Mouse (Mus musculus) intestine, embryonic 15.5 days (tissue): ENCODE data around the gene Ppp2r5a. TPM values are rescaled to one million over a fixed set of nuclear protein-coding genes. Genes with fewer than 3 reads are reported as not detected.
A peak's percentile ranks its signal among the peaks of the same experiment; 100 is the strongest.

ENCODE experiments used
- ATAC-seq: fragments of 200-750 bp; cut with Nextera tagmentation; 2 replicates; pipeline ENCODE4 v1.8.0; 2017; ENCODE audit warnings: moderate TSS enrichment, moderate library complexity
- H3K27ac ChIP-seq: fragments of 300-500 bp; sonication (generic); 2 replicates; pipeline ENCODE4 v1.5.1; 2015; ENCODE audit warnings: mild to moderate bottlenecking, inconsistent platforms
- H3K27me3 ChIP-seq: fragments of 300-500 bp; sonication (generic); replicated peaks from 2 replicates; pipeline ENCODE4 v1.6.1; 2015; ENCODE audit warnings: inconsistent platforms
- H3K36me3 ChIP-seq: fragments of 300-500 bp; sonication (generic); 2 replicates; pipeline ENCODE4 v1.6.1; 2015; ENCODE audit warnings: inconsistent platforms
- H3K4me1 ChIP-seq: fragments of 300-500 bp; sonication (generic); replicated peaks from 2 replicates; pipeline ENCODE4 v1.6.1; 2015; ENCODE audit warnings: inconsistent platforms
- H3K4me2 ChIP-seq: fragments of 300-500 bp; sonication (generic); replicated peaks from 2 replicates; pipeline ENCODE4 v1.6.1; 2015; ENCODE audit warnings: mild to moderate bottlenecking, inconsistent platforms
- H3K4me3 ChIP-seq: fragments of 300-500 bp; sonication (generic); replicated peaks from 2 replicates; pipeline ENCODE4 v1.5.1; 2015; ENCODE audit warnings: inconsistent platforms
- H3K9ac ChIP-seq: fragments of 300-500 bp; sonication (generic); 2 replicates; pipeline ENCODE4 v1.6.1; 2015; ENCODE audit warnings: inconsistent platforms
- H3K9me3 ChIP-seq: fragments of 300-500 bp; sonication (generic); 2 replicates; pipeline ENCODE4 v1.6.1; 2016; ENCODE audit warnings: inconsistent platforms
- WGBS: fragments of 180-500 bp; shearing (Covaris S2); methylation state at CpG from one replicate; pipeline ENCODE4 v1.1.7; 2015; 5-methylcytosine and 5-hydroxymethylcytosine counted together
- polyA plus RNA-seq: library from polyadenylated mRNA; unstranded; fragments of >200 nt; fragmentation: Nextera tagmentation; extraction: Ambion mirVana; gene quantifications from 2 replicates; pipeline ENCODE4 v1.2.1, GENCODE M21; 2015

Ppp2r5a gene
- polyA plus RNA-seq, 1 experiment from 2014 or later, result 23.7 TPM

DNA sequence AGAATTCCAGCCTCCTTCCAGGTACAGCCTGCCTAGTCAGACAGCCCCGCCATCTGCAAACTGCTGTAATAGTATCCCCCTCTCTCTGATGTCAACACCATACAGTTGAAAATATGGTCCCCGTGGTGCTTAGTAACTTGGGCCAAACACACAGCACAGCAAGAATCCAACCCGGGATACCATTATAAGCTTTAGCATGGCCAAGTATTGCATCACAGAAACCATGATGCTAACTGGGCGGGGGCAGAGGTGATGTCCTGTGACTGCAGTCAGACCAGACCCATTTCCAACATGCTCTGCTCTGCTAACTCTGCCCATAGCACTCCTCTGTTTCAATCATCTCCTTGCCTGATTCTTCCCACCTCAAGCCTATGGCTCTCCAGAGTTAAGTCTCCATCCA is 89.1 kb downstream of the Ppp2r5a start:
- whole genome bisulfite sequencing, result 75% methylated on average over 4 of the region's 4 CpGs
- no peaks in the 10 kb centered on the region; the same call in 1 of the 2 replicates for H3K4me1 ChIP-seq
- no peak overlapping the region for H3K4me3 ChIP-seq
- no peak overlapping the region for H3K27ac ChIP-seq
- H3K9me3 ChIP-seq, result no peaks in the 10 kb centered on the region
- no peak overlapping the region for H3K9ac ChIP-seq
- H3K36me3 ChIP-seq, result no peaks in the 10 kb centered on the region
- no peak for ATAC-seq
- no peak overlapping the region for H3K4me2 ChIP-seq
- H3K27me3 ChIP-seq, result no peaks in the 10 kb centered on the region

DNA sequence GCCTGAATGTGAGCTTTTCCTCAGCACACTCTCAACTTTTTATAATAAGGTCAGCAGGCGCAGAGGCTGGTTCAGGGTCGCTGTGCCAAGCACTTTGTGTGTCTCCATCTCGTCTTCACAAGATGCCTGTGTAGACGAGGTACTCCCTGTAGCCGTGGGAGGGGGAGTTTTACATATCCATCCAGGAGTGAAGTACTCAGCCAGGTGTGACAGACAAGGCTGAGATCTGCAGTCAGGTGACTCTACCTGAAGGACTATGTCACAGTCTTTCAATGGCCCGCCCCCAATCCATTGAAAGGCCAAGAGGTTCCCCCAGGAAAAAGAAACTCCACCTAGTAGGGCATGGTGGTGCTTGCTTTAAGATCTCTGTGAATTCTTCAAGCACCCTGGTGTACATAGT is 89.9 kb downstream of the Ppp2r5a start:
- 65% methylated on average over 6 of the region's 6 CpGs for WGBS
- ATAC-seq, result no peak; the same call in 1 of the 2 replicates
- Histone ChIP-seq H3K36me3 (no peaks in the 10 kb centered on the region), H3K4me2 (peak overlapping the region; percentile 57), H3K9me3 (no peaks in the 10 kb centered on the region), H3K27me3 (no peaks in the 10 kb centered on the region), H3K4me1 (no peaks in the 10 kb centered on the region), H3K27ac (no peak overlapping the region), H3K4me3 (peak overlapping the region; percentile 65), H3K9ac (peak overlapping the region; percentile 71; the same call in 1 of the 2 replicates)

DNA sequence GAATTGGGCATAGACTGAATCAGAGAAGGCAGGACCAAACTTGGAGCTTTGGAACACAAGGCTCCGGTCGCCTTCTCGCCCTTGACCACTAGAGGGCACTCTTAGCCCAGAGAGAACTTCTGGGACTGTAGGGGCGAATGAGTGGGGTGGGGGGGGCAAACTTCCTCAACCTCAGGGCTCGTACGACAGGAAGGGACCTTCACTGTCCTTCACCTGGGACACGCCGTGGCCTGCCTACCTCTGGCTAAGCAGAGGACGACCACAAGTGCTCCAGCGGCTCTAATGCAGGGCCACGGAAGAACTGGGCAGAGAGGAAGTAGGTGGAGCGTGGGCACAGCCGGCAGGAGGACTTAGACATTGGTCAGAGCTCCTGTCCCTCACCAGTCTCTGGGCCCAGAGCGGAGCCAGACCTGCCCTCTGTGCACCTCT is 90.5 kb downstream of the Ppp2r5a start:
- H3K36me3 ChIP-seq, result no peaks in the 10 kb centered on the region
- no peaks in the 10 kb centered on the region for H3K4me1 ChIP-seq
- H3K9ac ChIP-seq, result peak overlapping the region; percentile 71
- 0 out of 2 replicates have a peak overlapping the region, but pooled peaks have one; percentile 57 for H3K27ac ChIP-seq
- no peaks in the 10 kb centered on the region for H3K9me3 ChIP-seq
- ATAC-seq, result peak; percentile 96
- H3K27me3 ChIP-seq, result no peaks in the 10 kb centered on the region
- WGBS, result 0% methylated on average over 14 of the region's 14 CpGs
- H3K4me2 ChIP-seq, result peak overlapping the region; percentile 57
- H3K4me3 ChIP-seq, result peak overlapping the region; percentile 65

GRCm38 (mm10) chr1:191311296-191311898 is 91.7 kb downstream of the Ppp2r5a start:
- no peaks in the 10 kb centered on the region for H3K36me3 ChIP-seq
- no peak overlapping the region for H3K9ac ChIP-seq
- no peak overlapping the region for H3K4me2 ChIP-seq
- no peaks in the 10 kb centered on the region for H3K4me1 ChIP-seq
- H3K27me3 ChIP-seq, result no peaks in the 10 kb centered on the region
- ATAC-seq, result no peak
- H3K27ac ChIP-seq, result no peak overlapping the region
- H3K4me3 ChIP-seq, result no peak overlapping the region
- no peaks in the 10 kb centered on the region for H3K9me3 ChIP-seq
- 67% methylated on average over 4 of the region's 4 CpGs for WGBS

- ATAC-seq, result no peak
- Histone ChIP-seq H3K27ac (no peak overlapping the region), H3K4me2 (no peak overlapping the region), H3K4me3 (no peak overlapping the region), H3K9ac (no peak overlapping the region), H3K4me1 (no peaks in the 10 kb centered on the region), H3K9me3 (no peaks in the 10 kb centered on the region), H3K36me3 (no peaks in the 10 kb centered on the region), H3K27me3 (no peaks in the 10 kb centered on the region)
- WGBS, result 80% methylated on average over 9 of the region's 9 CpGs
Observed at GRCm38 (mm10) chr1:191307766-191308455, 95.2 kb downstream of the Ppp2r5a start.

DNA sequence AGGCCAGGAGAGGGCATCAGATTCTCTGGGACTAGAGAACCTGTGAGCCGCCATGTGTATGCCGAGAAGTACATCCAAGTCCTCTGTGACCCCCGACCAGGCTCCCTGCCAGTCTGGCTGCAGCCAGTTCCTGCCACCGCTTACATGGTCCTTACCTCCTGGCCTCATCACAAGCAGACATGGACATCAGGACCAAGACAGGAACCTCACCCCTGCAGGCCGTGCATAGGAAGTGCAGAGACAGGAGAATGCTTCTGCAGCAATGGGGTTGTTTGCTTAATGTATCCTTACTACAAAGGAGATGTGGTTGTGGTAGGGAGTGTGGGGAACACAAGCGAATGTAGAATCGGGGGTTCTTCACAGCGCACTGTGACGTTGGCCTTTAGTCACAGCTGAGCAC is 96.8 kb downstream of the Ppp2r5a start:
- H3K4me1 ChIP-seq, result no peaks in the 10 kb centered on the region
- 88% methylated on average over 9 of the region's 9 CpGs for WGBS
- no peak for ATAC-seq

GRCm38 (mm10) chr1:191305610-191306009 is 97.5 kb downstream of the Ppp2r5a start:
- no peaks in the 10 kb centered on the region for H3K36me3 ChIP-seq
- no peaks in the 10 kb centered on the region for H3K9me3 ChIP-seq
- no peak overlapping the region for H3K4me2 ChIP-seq
- no peak overlapping the region for H3K9ac ChIP-seq
- no peak overlapping the region for H3K4me3 ChIP-seq
- H3K27ac ChIP-seq, result no peak overlapping the region
- H3K4me1 ChIP-seq, result no peaks in the 10 kb centered on the region
- H3K27me3 ChIP-seq, result no peaks in the 10 kb centered on the region
- ATAC-seq, result no peak
- WGBS, result 69% methylated on average over 7 of the region's 7 CpGs

More for the DNA sequence above, 96.8 kb downstream of the Ppp2r5a start:
- Histone ChIP-seq H3K9me3 (no peaks in the 10 kb centered on the region), H3K27me3 (no peaks in the 10 kb centered on the region), H3K36me3 (no peaks in the 10 kb centered on the region), H3K27ac (no peak overlapping the region), H3K9ac (no peak overlapping the region), H3K4me3 (no peak overlapping the region), H3K4me2 (no peak overlapping the region)

DNA sequence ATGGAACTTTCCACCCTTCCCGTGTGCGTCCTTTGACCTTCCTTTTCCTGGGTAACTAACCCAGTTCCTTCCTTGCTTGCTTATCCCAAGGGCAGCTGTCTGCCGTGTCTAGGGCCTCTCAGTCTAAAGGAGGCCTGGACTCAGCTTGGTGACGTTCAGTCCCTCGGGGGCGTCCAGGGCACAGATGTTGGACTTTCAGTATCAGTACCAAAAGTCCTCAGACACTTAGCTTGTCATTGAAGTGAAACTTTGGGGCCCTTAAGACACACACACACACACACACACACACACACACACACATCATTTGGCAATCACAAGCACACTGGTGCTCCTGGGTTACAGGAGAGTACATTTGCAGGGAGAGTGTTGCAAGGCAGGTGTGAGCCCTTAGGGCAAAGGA is 98.9 kb downstream of the Ppp2r5a start:
- no peaks in the 10 kb centered on the region for H3K9me3 ChIP-seq
- H3K36me3 ChIP-seq, result no peaks in the 10 kb centered on the region
- ATAC-seq, result no peak
- H3K27me3 ChIP-seq, result no peaks in the 10 kb centered on the region
- no peak overlapping the region for H3K9ac ChIP-seq
- H3K4me2 ChIP-seq, result no peak overlapping the region
- no peak overlapping the region for H3K27ac ChIP-seq
- H3K4me3 ChIP-seq, result no peak overlapping the region
- WGBS, result 69% methylated on average over 6 of the region's 6 CpGs
- no peaks in the 10 kb centered on the region for H3K4me1 ChIP-seq

DNA sequence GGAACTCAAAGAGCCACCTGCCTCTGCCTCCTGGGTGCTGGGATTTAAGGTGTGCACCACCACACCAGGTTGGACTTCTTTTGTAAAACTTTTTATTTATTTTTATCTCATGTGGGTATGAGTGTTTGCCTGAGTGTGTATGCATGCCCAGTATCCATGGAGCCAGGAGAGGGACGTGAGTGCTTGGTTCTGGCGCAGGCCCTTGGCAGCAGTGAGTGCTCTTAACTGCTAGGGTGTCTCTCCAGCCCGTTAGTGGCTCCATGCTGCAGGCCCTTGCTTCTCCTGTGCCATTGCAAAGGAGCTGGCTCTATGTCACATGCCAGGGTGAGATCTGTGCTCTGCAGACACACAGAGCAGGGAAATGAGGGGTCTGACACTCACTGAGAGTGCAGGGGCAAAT is 99.3 kb downstream of the Ppp2r5a start:
- Histone ChIP-seq H3K27ac (no peak overlapping the region), H3K9me3 (no peaks in the 10 kb centered on the region), H3K9ac (no peak overlapping the region), H3K4me1 (no peaks in the 10 kb centered on the region), H3K4me2 (no peak overlapping the region), H3K36me3 (no peaks in the 10 kb centered on the region), H3K27me3 (no peaks in the 10 kb centered on the region), H3K4me3 (no peak overlapping the region)
- 74% methylated on average over 3 of the region's 3 CpGs for WGBS
- ATAC-seq, result no peak

Other genes with a start within 250 kb of the Ppp2r5a start
- gene Fam71a, start 238.5 kb downstream of the Ppp2r5a start, polyA plus RNA-seq, result not detected in 2 replicates
- gene Atf3, start 185.2 kb downstream of the Ppp2r5a start, polyA plus RNA-seq, result 4.1 and 4.9 TPM in 2 replicates
- gene Nenf, start 85.1 kb downstream of the Ppp2r5a start, polyA plus RNA-seq, result 91.3 and 94.3 TPM in 2 replicates
- 16.4 and 16.9 TPM in 2 replicates for gene Tmem206, start 77.4 kb downstream of the Ppp2r5a start, polyA plus RNA-seq
- gene Dtl, start 172.3 kb upstream of the Ppp2r5a start, polyA plus RNA-seq, result 33.8 and 38.7 TPM in 2 replicates
- 43.5 and 44.7 TPM in 2 replicates for gene Ints7, start 172.4 kb upstream of the Ppp2r5a start, polyA plus RNA-seq